Mouse (Mus musculus) left cerebral cortex, postnatal 4 days (tissue): ENCODE data around the gene Taar7e. TPM values are rescaled to one million over a fixed set of nuclear protein-coding genes. Genes with fewer than 3 reads are reported as not detected.

Experiments
- total RNA-seq, 2 experiments: library from RNA; stranded (reverse); gene quantifications; 2 replicates each; pipeline ENCODE4 v1.2.3; 2021

Taar7e gene
- total RNA-seq, 2 experiments from 2014 or later, result not detected

Other genes starting within 250 kb of the Taar7e start
- 10 to 100 TPM; 23.4 to 26.9 TPM for gene Slc18b1, start 240.6 kb upstream of the Taar7e start, total RNA-seq
- under 1 TPM in 1 of 2 experiments, not detected in 1; 0.20 TPM for gene Vnn3, start 186.2 kb upstream of the Taar7e start, total RNA-seq
- under 1 TPM; 0.32 to 0.38 TPM for gene Vnn1, start 142.9 kb upstream of the Taar7e start, total RNA-seq
- gene Taar1, start 117.3 kb upstream of the Taar7e start, total RNA-seq, result not detected
- not detected for gene Taar2, start 99.0 kb upstream of the Taar7e start, total RNA-seq
- gene Taar3, start 88.1 kb upstream of the Taar7e start, total RNA-seq, result not detected
- gene Taar4, start 77.1 kb upstream of the Taar7e start, total RNA-seq, result not detected
- not detected for gene Taar5, start 66.9 kb upstream of the Taar7e start, total RNA-seq
- gene Taar6, start 52.0 kb upstream of the Taar7e start, total RNA-seq, result not detected
- not detected for gene Taar7a, start 44.1 kb upstream of the Taar7e start, total RNA-seq
- gene Taar7b, start 37.7 kb upstream of the Taar7e start, total RNA-seq, result not detected
- not detected for gene Taar7d, start 10.4 kb upstream of the Taar7e start, total RNA-seq
- gene Taar7f, start 11.9 kb downstream of the Taar7e start, total RNA-seq, result not detected
- gene Taar8a, start 38.9 kb downstream of the Taar7e start, total RNA-seq, result not detected
- gene Taar8b, start 54.7 kb downstream of the Taar7e start, total RNA-seq, result not detected
- not detected for gene Taar8c, start 64.3 kb downstream of the Taar7e start, total RNA-seq
- not detected for gene Taar9, start 71.9 kb downstream of the Taar7e start, total RNA-seq
- 100 to 1,000 TPM; 258 to 263 TPM for gene Stx7, start 111.7 kb downstream of the Taar7e start, total RNA-seq
- gene Moxd1, start 185.9 kb downstream of the Taar7e start, total RNA-seq, result 1 to 10 TPM; 4.3 to 5.1 TPM